Mouse (Mus musculus): ENCODE measurements around the gene Hpse2.

Hpse2 gene

GRCm38 (mm10) chr19:42745869-42746224 lies 642.3 kb downstream of the Hpse2 start:
- ATAC-seq (ENCODE audit: insufficient number of reproducible peaks, low FRiP score, low TSS enrichment) = no peak

GRCm38 (mm10) chr19:42745084-42745868 lies 642.9 kb downstream of the Hpse2 start:
- ATAC-seq (ENCODE audit: insufficient number of reproducible peaks, low FRiP score, low TSS enrichment) = no peak

DNA sequence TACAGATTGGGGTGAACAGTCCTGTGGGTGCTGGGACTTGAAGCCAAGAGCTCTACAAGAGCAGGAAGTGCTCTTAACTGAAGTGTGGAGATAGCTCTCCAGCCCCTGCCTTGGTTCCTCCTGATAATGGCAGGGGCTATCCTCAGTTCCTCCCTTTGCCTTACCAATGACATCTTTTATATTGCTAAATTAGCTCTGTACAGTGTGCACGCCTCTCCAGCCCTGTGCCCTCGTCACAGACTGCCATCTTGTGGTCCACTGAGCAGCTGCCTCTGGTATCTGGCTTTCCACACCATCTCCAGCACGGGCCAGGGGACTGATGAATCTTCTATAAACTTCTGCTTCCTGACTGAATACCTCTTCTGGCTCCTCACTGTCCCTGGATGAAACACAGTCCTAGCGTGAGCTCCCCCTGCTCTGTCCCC lies 644.0 kb downstream of the Hpse2 start:
- ATAC-seq (ENCODE audit: insufficient number of reproducible peaks, low FRiP score, low TSS enrichment) = peak; percentile 53; the same call in 1 of the 2 replicates

DNA sequence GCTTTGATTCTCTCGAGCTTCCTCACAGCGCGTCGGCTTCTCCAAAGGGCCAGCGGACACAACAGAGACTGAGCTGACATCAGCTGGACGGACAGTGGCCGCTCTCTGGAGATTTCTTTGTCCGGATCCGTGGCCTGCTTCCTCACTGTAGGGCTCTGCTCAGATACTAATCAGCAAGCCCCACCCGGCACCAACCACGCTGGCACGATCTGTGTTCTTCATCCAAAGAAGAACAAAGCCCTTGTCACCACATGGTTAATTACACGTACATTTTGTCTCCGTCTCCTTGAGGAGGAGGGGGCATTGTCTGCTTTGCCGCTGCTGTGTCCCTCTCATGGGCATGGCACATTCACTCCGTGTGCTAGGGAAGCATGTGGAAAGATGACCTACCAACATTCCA lies 644.9 kb downstream of the Hpse2 start:
- no peak for ATAC-seq (ENCODE audit: insufficient number of reproducible peaks, low FRiP score, low TSS enrichment)

DNA sequence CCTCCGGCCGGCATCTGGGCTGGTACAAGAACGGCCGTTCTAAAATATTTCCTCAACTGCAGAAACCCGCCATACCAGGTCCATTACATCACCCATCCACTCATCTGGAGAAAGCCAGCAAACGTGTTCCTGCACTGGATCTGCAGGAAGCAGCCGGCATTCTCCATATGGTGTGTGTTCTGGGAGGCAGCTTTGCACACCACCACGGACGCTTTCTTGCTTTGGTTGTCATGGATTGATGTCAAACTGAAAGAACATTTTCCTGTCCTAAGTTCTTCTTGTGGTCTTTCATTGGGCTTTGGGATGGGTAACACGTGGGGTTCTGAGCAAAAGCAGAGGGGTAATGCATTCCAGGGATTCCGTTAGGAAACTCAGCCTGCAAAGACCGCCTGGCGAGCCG lies 646.3 kb downstream of the Hpse2 start:
- ATAC-seq (ENCODE audit: insufficient number of reproducible peaks, low FRiP score, low TSS enrichment) = no peak

DNA sequence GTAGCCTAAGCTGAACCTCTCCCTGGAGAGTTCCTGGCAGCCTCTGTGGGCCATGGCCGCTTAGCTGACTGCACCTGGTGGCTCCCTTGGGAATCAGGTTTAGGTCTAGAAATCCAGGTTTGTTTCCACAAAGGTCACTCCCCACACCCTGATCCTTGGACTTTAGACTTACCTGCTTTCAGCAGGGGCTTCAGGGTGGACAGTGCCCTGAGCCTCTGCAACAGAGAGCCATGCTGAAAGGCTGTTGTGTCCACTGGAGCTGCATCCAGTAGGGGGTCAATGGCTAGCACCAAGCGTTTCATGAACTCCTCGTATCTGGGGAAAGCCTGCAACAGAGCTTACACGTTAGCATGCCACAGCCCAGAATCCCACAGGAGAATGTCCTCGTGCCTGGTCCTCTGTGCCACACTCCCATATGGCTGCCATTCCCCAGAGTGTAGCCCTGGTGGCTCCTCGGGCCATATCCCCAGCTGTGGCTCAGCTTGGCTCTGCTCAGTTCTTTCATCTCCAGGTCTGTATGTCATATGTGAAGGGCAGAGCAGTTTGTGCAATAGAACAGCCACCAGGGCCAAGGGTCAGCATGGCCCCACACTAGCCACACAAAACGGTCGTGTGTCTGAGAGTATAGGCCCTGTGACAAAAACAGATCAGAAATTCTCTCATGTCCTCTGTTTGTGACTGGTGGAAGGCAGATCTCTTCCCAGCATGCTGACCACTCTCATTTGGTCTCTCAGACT lies 647.8 kb downstream of the Hpse2 start:
- no peak for ATAC-seq (ENCODE audit: insufficient number of reproducible peaks, low FRiP score, low TSS enrichment)

DNA sequence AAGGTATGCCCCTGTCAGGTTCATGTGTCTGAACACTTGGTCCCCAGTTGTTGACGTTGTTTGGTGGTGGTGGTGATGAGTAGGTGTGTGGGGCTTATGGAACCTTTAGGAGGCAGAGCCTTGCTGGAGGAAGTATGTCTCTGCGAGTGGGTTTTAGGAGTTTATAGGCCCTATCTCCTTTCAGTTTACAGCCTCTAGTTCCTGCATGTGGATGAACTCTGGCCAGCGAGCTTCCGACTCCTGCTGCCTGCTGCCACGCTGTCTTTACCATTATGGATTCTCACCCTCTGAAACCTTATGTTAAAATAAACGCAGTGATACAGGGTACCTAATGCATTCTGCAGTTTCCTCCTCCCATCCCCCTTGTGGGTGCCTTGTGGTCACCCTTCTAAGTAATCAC lies 648.4 kb downstream of the Hpse2 start:
- ATAC-seq (ENCODE audit: insufficient number of reproducible peaks, low FRiP score, low TSS enrichment) = no peak

- no peak for ATAC-seq (ENCODE audit: insufficient number of reproducible peaks, low FRiP score, low TSS enrichment)
Measured at GRCm38 (mm10) chr19:42737753-42738152, 650.4 kb downstream of the Hpse2 start.

Measured in cerebellum, adult (tissue).